Mouse (Mus musculus): ENCODE measurements around the gene Cdh9.

Cdh9 gene

DNA sequence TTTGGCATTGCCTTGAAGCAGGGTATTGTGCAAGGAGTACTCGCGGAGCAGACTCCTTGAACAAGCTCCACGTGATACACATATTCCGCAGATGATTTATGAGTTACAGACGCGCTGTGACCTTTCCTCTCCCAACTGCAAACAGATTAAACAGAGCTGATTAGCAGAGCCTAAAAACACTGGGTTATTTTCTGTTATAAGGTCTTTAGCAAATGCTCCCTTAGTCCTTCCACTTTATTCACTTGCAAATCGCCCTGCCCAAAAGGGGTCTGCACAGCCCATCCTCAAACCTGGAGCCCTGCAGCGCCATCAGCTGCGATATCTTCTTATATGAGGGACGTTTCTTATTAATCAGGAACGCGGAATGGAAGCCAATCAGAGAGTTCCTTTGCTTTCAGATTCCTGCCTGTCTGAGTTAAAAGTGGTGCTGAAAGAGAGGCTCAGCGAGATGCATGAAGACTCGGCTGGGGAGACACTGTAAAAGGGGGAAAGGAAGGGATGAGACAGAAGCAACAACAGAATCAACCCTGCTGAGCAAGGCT, at the start of gene Cdh9:
Gene Cdh9 (plus strand): TSS at position 287 of the 542 bp plus-strand sequence.
- peak; percentile 23 for DNase-seq

DNA sequence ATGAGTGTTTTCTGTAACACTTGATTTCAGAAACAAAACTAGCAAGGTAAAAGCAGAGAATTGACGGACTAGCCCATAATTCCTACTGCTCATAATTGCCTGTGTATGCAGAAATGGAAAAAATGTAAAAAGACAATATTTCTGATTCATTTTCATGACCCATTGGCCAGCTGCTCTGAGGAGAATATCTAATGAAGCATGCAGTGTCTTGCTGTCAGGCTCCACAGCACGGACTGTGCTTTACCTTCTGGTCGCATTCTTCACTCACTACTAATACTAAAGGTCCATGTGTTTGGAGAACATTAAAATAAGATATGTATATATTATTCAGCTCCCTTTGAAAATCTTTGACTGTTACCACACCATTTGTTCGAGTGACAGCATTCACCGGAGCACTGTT, 49.5 kb upstream of the Cdh9 start:
- no peak for DNase-seq

DNA sequence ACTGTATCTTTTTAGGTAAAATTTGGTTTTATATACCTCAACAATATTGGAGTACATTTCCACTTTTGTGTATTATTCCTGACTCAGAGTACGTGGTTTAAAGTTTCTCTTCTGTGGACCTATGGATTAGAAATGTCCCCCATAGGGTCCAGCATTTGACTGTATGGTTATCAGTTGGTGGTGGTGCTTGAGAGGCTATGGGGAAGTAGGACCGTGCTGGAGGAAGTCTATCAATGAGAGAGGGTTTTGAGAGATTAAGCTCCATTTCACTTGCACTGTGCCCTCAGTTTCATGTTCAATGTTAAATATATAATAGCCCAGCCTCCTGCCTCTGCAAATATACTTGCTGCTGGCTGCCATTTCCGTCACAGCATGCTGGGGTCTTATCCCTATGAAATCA, 28.7 kb upstream of the Cdh9 start:
- DNase-seq = no peak

DNA sequence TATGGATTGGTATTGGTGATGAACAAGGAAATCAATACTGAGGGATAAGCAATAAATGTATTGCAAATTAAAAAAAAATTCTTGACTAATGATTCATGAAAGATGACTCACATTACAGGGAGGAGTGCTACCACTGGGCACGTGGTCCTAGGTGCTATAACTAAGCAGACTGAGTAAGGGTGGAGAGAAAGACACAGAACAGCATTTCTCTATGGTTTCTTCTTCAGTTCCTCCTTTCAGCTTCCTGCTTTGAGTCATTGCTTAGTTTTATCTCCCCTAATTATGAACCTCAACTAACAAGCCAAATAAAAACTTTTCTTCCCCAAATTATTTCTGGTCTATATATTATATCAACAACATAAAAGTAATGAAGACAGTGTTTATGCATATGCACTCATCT, 26.2 kb upstream of the Cdh9 start:
- no peak for DNase-seq

DNA sequence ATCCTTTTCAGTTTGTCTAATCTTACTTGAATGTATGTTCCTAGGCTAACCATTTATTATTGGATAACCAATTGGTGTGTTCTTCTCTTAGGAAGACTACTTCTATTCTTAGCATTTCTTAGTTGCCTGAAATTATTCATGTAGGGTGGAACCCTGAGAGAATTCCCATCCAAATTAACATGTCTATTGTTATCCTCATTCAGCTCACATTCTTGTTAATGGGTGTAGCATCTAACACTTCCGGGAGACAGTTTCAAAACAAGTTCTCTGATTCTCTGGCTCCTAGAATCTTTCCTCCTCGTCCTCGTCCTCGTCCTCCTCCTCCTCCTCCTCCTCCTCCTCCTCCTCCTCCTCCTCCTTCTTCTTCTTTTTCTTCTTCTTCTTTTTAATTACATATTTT, 10.5 kb downstream of the Cdh9 start:
- DNase-seq = no peak

DNA sequence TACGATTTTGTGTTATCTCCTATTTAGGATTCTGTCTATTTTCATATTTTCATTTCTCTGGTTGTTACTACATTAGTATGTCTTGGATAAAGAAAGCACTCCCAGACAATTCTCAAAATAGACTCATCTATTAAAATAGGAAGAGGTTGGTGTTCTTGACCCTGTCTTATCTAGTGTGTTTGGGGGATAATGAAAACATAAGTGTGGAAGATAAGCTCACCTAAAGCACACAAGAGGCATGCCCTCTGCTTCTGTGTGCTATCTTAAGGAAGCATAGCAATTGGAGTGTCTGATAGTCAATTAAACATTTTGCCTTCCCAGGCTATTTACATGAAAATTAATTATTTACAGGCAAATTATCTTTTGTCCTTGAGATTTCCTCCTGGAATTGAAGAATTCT, 18.1 kb downstream of the Cdh9 start:
- DNase-seq = no peak

DNA sequence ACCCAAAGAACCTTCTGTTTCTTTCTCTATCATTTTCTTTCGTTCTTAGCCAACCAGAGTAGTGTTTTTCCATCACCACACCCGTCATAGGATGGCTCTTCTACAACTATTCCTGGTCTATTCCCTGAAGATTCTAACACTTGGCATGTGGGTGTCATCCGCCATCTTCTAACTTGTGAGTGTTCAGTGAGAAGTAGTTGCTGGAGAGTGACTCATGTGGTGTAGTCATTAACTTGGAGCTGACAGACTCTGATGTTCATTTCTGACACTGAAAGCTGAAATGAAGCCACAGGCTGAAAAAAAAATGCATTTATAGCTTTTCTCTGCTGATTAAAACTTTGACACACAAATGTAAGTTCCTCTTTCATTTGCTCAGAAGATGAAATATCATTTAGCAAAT, 34.7 kb downstream of the Cdh9 start:
- DNase-seq = peak; percentile 22

DNA sequence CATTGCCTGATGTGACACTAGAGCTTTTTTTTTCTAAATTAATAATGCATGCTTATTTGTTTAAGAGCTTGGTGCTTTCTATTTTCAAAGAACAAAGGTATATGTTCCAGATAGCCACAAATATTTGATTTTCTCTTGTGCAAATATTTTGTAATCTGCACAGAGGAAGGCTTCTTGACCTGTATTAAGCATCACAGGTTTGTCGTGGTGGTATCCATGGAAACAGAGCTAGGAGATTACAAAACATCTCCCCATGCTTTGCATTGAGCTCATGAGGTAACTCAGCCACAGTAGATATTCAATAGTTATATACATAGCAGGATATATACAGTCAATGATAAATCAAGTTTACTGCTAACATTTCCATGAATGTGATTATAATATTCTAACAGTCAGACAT, 56.0 kb downstream of the Cdh9 start:
- DNase-seq = no peak

DNA sequence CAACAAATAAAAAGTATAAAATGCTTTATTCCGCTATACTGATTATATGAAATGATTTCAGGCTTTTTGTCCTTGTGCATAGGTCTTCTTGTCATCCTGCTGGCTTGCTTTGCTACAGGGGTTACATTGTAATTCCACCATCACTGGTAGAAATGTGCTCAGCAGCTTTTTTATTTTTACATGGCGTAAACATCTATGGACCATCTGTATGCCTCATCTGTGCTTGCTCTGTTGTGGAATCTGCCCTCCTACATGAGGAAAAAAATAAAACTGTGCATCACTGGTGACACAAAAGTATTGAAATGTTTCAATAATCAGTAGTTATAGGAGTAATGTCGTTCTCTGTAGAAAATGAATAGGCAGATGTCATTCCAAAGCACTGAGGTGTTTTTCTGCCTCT, 64.3 kb downstream of the Cdh9 start:
- DNase-seq = peak; percentile 65

DNA sequence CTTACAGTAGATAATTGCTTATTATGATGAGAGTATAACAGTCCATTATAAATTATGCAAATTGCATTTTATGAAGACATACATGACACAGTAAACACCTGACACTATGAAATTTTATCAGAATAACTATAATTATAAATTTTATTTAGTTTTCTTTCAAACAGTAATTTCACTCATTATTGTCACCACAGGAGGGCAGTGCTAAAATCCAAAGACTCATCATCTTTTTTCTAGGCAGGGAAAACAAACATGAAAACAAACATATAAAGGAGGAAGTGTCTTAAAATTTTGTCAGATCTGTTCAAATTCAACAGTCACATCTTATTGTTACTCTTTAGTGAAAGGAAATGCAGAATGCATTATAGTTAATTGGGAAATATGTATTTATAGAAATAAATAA, 72.7 kb downstream of the Cdh9 start:
- no peak for DNase-seq

DNA sequence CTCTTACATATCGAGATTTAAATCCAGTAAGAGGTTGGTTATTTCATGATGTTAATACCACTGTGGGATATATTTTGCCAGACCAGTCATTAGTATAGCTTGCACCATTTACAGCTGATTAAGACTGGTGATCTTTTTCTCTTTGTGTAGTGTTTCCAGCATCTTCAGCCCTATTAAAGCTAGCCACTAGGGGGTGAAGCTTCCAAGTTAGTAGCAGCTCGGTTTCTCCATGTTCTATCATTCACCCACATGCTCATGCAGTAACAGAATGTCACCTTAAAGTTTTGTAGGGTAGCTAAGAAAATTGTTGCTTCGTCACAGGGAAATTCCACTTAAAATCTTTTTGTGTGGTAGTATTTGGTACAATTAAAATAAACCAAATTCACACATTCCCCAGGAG, 82.2 kb downstream of the Cdh9 start:
- DNase-seq = no peak

DNA sequence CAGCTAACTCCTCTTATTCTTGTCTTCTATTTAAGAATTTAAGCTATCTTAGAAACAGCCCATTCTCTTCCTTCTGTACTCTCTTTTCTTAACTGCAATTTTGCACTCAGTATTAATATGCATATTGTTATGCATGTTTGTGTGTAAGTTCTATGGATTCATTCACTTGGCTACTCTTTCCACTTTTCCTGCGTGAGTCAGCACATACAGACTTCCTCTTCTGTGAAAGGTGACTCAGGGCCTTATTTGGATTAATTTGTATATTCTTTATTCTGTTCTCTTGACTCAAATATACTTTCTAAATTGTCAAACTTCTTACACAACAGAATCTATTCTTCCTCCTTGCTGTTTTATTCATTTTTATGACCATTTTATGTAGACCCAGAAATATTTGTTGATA, 85.5 kb downstream of the Cdh9 start:
- no peak for DNase-seq

DNA sequence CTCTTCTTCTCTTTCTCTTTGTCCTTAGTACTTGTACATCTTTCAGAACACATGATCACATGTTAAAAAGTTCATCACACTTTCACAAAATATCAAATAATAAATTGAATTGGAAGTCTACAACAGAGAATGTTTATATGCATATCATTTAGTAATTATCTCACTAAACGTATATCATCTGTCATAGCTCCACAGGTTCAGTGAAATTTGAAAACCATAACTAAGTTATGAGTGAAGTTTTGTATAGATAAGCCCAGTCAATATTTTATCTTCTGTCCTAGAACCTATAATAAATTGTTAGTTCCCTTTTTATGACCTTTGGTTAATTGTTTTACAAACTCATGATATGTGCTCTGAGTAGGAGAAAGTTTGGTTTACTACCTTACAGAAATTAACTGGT, 106.2 kb downstream of the Cdh9 start:
- no peak for DNase-seq

DNA sequence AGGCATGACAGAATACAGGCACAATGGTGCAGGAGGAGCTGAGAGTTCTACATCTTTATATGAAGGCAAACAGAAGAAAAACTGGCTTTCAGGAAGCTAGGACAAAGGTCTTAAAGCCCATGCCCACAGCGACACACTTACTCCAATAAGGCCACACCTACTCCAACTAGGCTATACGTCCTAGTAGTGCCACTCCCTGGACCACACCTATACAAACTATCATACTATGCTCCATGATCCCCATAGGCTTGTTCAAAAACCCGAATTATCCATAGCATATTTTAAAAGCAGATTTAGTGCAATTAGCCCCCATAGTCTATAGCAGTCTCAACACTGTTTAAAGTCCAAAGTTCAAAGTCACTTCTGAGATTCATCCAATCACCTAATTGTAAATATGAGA, 154.0 kb downstream of the Cdh9 start:
- DNase-seq = no peak

DNA sequence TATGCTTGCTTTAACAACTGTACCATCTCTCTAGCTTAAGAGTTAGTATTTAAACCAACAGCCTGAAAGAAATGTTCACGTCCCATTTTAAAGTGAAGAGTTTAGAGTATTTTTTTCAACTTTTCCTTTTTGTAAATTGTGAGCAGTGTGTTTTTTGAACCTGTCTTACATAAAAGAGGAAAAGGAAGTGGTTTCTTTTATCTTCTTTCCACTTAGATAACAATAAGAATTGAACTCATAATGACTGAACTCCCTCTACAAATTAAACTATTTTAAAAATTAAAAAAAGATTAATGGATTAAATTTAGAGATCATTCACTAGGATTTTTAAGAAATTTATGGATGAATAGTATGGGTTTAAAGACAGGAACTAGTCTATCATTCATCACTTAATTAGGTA, 168.1 kb downstream of the Cdh9 start:
- DNase-seq = no peak

Measured in layer of hippocampus, adult 9-11 months (tissue).